Mouse (Mus musculus) monocyte, adult 2 months (primary cell): ENCODE measurements around the gene Pcx.
"Not testable (repeated sequence)": the region's sequence is repeated elsewhere in the genome, so short reads cannot be mapped to it uniquely, and the experiment has no call there.

Source experiments
- DNase-seq, 2 experiments: peaks; one replicate each; pipeline ENCODE4 v3.0.0; 2022; ENCODE audit warnings: low spot score in 2 of 2, low read depth in 1 of 2

Pcx gene

DNA sequence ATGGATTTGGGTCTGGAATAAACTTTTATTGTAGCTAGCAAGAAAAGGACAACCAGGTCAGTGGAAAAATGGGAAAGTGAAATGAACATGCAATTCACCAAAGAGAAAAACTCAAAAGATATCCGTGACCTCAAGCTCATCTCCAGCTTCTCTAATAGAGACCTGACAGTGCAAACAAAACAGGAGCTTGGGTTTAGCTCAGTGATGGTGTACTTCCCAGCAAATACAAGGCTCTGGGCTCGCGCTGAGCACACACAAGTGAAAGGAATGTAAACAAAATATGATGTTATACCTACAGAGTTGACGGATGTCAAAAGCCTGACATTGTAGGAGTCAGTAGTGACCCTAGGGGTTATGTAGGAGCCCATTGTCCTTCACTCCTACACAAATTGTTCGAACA, 69.0 kb downstream of the Pcx start:
- no peak for DNase-seq

DNA sequence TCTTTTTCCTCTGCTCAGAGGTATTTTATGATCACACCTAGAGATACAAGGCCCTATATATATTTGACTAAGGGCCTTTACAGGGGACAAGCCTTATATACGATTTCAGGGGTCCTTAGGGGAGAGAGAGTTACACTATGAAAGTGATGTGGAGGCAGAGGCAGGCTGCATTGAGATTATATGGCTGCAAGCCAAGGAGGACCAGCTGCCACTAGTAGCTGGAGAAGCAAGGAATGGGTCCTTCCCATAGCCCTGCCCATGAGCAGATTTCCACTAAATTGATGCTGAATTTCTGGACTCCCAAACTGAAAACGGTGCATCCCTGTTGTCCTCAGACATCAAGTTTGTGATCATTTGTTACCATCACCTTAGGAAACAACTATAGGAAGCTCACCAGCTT, 73.6 kb downstream of the Pcx start:
- DNase-seq, result no peak

DNA sequence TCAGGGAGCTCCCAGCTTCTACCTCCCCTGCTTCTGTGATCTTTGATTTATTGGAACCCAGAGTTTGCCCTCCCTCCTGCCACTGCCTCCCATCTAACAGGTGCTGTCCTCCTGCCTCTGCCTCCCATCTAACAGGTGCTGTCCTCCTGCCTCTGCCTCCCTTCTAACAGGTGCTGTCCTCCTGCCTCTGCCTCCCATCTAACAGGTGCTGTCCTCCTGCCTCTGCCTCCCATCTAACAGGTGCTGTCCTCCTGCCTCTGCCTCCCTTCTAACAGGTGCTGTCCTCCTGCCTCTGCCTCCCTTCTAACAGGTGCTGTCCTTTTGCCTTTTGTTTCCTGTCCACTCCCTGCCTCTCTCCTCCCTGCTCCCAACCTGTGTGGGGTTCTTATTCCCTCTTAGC, 76.5 kb downstream of the Pcx start:
- not testable (repeated sequence) for DNase-seq

DNA sequence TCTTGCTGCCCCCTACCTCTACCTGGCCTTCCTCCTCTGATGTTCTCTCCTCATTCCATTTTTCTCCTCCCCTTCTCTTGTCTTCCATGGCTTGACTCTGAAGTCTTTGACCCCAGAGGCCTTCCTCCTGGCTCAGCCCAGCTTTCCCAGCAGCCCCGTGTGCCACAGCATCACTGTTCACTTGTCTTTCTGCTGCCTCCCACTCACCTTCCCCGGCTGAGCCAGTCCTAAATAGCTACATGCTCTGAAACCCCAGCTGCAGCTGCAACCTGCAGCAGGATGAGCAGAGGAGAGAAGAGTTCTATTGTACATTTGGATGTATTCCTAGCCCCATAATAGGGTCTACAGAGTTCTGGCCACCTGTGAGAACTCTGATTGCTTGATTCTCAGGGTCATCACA, 77.2 kb downstream of the Pcx start:
- no peak for DNase-seq

DNA sequence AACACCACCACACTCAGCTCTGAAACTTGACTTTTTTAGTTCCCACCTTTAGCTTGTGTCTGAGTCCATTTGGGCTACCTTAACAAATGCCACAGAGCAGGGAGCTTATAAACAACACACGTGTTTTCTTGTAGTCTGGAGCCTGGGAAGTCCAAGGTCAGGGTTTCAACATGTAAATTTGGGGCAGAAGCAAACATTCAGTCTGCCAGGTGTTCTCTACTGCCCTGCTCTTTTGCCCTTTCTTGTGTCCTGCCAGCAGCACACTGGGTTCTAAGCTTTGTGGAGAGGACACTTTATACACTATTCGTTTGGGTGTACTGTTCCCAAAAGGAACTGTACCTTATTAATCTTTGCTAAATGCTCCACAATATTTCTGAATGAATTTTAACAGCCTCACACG, 78.2 kb downstream of the Pcx start:
- no peak for DNase-seq

DNA sequence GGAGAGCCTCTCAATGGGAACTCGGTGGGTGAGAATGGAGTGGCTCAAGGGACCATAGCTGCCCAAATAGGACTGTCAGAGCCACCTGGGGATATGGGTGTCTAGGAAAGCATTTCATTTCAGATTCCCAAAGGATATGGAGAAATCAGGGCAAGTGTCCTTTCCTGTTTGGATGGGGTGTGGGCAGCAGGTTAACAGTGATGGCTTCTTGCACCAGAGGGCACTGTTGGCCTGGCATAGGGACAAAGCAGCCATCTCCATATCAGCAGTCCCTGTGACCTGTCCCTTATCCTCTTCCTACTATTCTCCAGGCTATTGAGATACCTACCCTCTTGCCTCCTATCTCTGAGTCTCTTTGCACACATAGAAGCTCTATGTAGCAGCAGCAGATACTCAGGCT, 78.8 kb downstream of the Pcx start:
- no peak for DNase-seq

DNA sequence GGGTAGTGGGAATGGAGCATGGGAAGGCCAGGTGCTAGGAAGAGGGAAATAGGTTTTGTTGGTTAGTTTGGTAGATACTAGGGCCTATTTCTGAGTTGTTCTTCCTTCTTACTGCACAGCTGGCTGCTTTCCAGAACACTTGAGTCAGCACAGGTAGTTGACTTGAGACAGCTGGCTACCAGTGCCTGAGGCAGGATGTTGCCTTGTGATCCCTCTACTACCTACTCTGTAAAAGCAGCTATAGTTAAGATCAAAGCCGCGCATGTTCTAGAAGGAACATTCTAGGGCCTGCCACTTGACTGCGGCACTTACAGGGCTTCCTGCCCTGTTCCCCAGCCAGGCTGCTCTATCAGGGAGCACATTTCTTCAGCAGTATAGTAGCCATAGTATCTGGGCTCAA, 79.8 kb downstream of the Pcx start:
- DNase-seq, result no peak

DNA sequence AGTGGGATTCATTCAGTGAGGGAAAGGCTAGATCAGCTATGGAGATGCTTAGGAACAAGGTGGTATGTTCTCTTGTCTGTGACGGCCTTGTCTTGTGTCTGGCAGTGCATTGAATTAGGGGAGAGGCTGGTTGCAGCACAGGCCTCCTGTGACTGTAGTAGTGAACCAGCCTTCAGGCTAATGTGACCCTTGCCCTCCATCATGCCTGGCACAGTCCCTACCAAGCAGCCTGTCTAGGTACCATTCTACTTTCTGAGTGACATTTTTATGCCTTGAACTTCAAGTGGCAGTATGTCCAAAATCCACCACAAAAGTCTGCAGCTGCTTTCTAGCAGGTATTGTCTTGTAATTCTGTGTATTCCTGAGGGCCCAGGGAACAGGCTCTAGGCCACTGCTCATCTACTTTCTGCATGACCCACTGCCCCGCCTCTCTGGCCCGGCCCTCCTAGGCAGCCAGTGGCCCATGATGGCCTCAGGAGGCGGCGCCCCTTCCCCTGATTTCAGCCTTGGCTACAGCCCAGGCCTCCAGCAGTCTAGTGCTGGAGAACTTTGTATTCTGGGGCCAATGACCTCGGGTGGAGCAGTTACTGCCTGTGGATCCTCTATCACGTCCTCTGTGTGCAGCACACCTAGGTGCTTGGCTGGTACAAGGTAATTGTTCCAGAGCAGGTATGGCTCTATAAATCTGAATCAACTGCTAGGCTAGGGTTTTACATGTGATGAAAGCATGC, 83.7 kb downstream of the Pcx start:
- no peak for DNase-seq

DNA sequence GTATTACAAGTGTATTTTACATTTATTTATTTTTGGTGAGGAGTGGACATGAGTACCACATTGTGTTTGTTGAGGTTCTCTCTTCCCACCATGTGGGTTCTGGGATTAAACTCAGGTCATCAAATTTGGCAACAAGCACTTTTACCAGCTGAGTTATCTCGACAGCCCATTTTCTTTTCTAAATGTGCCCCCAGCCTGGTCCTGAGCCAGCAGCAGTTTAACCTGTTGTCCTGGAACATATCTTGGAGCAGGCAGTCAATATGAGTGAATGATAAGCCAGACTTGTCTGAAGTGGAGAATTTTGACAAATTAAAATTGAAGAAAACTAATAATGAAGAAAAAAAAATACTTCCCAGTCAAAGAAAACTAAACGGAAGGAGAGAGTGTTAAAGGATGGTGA, 85.8 kb downstream of the Pcx start:
- DNase-seq, result no peak

DNA sequence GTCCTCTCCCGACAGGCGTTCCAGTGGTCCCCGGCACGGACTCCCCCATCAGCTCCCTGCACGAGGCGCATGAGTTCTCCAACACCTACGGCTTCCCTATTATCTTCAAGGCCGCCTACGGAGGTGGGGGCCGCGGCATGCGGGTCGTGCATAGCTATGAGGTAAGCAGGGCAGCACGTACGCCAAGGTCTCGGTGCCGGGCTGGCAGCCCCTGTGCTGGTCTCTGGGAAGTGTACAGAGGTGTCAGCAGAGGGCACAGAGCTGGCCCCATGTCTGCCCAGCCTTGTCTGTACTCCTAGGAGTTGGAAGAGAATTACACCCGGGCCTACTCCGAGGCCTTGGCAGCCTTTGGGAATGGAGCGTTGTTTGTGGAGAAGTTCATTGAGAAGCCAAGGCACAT, 92.2 kb downstream of the Pcx start:
- no peak for DNase-seq

DNA sequence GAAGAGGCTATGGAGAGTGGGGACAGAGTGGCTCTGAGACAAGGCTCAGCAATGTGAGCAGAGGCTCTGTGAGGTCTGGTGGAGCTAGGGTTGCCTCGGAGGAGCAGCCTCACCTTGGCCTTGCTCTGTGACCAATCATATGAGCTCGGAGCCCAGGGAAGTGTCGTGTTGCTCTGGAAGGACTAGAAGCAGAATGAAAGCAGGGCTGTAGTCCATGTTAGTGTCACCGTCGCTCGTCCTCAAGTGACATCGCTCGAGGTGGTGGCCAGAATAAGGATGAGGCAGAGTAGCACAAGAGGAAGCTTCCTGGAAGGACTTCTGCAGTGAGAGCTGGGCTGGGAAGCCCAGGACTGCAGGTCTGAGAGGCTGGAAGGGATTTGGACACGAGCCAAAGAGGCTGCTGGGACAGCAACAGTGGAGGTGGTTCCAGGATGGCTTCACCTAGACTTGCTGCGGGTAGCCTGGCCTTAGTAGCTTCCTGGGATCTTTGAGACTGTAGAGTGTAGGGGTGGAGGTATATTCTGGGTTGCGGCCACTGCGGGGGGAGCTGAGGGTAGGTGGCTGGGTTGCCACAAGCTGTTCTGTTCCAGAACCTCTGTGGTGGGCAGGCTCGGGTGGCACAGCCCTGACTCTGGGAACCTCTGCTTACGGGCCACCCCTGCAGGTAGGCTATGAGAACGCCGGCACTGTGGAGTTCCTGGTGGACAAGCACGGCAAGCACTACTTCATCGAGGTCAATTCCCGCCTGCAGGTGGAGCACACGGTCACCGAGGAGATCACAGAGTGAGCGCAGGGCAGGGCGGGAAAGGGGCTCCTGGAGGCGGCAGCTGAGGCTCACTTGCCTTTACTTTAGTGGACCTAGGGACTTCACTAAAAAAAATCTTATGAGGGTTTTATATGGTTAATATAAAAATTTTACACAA, 93.8 kb downstream of the Pcx start:
- no peak for DNase-seq

DNA sequence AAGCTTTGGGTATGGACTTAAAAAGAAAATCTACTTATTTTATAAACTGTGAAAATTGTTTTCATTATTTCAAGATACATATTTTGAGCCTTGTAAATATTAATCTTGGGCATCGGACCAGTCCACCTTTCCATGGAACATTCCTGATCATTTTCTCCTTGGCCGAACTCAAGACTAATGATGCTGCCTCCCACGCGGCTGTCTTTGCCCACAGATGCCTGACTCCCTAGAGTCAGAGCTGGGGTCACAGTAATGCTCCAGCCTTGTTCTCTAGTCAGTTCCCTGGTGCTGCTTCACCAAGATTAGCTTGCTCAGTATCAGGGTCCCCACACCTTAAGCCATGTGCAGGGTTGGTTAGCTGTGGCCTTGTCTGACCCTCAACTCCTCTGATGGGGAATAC, 95.4 kb downstream of the Pcx start:
- no peak for DNase-seq

DNA sequence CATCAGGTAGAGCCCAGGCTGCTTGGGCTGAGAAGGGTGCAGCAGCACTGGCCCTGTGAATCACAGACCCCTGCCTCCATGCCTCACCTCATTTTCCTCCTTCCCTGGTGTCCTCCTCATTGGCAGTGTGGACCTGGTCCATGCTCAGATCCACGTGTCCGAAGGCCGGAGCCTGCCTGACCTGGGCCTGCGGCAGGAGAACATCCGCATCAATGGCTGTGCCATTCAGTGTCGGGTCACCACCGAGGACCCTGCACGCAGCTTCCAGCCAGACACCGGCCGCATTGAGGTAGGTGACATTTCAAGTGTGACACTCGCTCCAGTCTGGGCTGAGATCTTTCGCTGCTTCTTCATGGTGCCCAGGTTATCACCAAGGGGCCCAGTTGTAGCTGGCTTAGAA, 97.1 kb downstream of the Pcx start:
- DNase-seq, result no peak

DNA sequence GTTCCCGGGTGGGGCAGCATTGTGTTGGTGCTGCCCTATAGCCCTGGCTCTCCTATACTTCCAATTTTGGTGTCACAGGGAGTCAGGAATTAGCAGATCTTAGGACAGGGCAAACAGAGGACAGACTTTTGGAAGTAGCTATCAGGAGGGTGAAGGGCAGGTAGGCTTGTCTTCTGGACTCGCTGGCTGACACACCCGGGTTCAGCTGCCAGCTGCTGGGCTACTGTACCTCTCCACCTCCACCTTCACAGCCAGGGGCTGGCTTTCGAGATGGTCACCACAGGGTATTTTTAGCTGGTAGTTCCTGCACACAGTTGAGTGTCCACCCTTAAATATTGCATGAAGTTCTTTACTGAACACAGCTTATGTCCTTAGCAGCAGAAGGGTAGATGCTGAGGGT, 98.2 kb downstream of the Pcx start:
- DNase-seq, result no peak

DNA sequence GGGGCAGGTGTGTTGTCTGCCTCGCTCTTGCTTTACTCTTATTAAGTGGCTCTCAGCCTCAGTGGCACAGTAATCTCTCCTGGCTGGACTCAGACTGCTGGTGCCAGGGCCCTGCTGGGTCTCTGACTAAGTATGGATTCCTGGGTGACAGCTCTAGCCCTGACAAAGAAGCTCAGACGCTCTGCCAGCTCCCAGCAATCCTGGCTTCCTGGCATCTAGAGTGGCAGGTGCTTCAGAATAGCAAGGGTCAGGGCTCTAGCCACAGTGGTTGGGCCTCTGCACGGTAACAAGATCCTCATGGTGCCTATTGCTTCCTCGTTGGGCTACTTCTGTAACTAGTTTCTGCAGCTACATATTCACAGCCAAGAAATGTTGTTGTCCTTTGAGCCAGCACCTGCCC, 99.8 kb downstream of the Pcx start:
- DNase-seq, result no peak

DNA sequence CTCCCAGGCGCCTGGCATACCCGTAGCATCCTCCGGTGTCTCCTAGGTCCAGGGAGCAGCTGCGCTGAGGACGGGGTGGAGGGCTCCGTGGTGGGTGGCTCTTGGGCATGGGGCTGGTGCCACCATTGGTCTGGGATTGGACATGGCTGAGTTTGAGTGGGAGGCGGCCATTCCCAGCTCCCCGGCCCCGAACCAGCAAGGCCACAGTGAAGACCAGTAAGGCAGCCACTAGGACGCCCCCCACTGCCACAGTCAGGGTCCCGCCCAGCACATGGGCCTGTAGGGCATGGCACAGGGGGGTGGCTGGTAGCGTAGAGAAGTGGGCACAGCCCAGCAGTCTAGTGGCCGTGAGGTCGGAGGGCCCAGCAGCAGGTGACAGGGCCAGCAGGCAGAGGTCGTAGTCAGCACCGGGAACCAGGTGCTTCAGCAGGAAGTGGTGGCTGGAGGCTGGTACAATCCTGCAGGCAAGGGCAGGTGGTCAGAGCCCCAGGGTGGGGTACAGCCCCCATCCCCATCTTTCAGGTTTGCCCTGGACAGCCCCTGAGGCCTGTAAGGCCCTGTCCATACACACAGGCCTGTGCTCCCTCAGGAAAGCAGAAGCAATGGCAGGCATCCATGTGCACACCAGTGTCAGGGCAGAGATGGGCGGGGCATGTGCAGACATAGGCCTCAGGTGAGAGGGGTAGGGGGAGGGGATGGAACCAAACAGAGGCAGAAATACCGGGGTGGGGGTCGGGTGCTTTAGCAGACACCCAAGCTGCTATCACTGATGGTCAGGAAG, 102.1 kb downstream of the Pcx start:
- no peak for DNase-seq

DNA sequence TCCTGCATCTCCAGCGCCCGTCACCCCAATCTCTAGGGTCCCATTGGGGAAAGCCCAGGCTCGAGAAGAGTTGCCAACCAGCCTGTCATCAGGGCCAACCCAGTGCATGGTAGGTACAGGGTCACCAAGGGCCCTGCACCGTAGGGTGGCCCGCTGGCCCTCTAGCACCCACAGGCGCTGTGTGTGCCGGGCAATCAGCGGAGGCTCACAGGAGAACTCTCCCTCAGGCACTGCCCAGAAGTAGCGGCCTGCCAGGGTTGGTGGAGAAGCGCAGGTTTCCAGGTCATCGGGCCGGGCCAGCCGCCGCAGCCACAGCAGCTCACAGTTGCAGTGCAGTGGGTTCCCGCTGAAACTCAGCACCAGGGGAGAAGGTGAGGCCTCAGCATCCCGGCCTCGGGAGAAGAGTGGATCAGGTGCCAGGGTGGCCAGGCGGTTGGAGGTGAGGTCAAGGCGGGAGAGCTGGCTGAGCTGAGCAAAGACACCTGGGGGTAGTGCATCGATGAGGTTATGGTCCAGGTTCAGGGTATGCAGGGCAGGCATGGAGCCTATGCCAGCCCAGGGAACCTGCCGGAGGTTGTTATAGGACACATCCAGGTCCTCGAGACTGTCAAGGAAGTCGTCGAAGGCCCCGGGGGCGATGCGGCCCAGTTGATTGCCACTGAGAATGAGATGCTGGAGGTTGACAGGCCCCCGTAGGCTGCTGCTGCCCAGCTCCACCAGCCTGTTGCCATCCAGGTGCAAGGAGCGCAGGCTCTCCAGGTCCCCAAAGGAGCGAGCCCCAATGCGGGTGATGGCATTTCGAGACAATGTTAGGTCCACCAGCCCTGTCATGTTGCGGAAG, 103.4 kb downstream of the Pcx start:
- DNase-seq, result no peak

DNA sequence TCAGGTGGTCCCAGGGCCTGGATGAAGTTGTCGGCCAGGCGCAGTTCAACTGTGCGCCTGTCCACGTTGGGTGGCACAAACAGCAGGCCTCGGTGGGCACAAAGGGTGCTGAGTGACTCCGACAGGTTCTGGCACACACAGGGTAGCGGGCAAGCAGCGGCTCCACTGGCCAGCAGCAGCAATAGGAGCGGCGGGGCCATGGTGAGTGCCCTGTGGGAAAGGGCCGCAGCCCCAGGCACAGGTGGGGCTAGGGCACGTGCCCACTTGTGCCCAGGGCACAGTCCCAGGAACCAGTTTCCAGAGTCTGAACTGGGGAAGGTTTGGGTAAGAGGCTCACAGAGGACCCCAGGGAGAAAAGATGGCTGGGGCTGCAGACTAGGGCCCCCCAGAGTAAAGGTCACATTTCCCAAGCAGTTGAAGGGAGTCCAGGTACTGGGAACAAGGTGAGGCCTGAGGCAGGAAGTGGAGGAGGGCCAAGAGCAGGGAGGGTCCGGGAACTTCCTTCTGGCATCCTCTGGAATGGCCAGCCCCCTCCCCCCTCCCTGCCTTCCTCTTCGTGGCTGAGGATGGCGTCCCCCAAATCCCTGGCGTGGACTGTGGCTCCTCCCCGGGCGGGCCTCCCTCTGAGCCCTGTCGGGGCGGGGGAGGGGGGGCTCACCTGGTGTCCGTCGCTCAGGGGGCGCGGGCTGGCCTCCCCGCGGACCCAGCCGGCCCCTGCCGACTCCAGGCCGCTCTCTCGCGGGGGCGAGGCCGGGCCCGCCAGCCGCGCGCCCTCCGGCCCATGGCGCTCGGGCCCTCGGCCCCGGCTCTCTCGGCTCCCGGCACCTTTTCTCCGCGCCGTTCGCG, 104.3 kb downstream of the Pcx start:
- no peak for DNase-seq

DNA sequence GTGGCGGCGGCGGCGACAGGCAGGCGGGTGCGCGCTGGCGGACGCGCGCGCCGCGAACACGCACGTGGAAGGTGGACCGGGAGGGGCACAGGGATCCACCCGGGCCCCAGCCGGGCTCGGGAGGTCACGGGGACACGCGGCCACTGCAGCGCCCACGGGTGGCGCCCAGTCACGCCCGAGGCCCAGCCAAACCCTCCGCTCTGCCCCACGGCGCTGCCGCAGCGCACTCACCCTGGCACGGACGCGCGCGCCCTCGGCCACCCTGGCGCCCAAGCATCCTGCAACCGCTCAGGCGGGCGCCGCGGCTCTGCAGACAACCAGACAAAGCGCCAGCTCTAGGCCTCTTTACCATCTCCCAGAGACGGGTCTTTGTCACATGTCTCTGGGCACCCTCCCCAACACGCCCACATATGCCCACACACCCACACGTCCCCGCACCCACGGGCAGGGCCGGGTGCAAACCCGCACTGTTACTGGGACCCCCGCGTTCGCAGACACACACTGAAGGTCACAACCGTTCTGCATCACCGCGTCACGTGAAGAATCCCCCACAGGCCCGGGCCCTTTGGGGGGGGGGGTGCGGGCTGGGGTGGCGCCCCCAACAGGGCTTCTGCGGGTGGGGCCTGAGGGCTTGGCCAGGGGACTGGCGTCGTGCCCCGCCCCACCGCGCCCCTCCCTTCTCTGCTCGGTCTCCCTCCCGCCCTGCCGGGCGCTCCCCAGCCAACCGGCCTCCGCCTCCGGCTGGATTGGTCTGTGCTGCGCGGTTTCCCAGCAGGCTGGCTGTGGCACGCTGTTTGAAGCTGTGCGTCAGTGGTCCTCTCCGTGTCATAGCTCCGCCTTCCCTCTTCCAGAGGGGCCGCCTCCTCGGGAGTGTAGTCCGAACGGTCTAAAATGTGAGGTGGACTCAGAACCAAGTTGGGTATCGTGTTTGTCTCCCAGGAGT, 105.2 kb downstream of the Pcx start, which contains the start of gene Lrfn4:
Lrfn4 (minus strand) TSS at position 517 of the 943 bp plus-strand sequence.
- no peak for DNase-seq
